Mouse (Mus musculus): ENCODE data around the gene Clcn3.

DNA sequence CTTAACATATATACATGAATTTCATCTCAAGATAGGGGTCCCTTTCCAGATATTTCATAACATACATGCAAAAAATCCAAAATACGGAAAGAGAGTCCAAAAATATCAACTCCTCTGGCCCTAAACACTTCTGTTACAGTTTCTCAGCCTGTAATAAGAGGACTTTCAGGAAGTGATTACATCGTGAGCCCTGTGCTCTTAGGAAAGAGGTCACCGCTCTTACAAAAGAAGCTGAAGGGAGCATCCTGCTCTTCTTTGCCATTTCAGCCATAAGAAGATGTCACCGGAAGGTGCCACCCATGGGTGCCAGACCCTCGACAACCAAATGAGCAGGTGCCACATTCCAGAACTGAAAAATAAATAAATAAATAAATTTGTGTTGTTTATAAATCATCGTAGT is 121.3 kb downstream of the Clcn3 start:
- TF ChIP-seq TAL1 (IDR thresholded peaks at IDR 0.05; ENCODE audit: low read length): no peak
- no peak for TF ChIP-seq GATA1 (IDR thresholded peaks at IDR 0.05; ENCODE audit: low read length)

Measured in erythroblast, embryonic 14.5 days (primary cell).